Mouse (Mus musculus): ENCODE results near the gene Mmp14. TPM values are rescaled to one million over a fixed set of nuclear protein-coding genes. Genes with fewer than 3 reads are reported as not detected.

Gene Mmp14
- 10 to 100 TPM in 3 of 4 experiments, 1 to 10 TPM in 1; 8.7 to 14.8 (median 11.9) TPM for total RNA-seq (2022)

DNA sequence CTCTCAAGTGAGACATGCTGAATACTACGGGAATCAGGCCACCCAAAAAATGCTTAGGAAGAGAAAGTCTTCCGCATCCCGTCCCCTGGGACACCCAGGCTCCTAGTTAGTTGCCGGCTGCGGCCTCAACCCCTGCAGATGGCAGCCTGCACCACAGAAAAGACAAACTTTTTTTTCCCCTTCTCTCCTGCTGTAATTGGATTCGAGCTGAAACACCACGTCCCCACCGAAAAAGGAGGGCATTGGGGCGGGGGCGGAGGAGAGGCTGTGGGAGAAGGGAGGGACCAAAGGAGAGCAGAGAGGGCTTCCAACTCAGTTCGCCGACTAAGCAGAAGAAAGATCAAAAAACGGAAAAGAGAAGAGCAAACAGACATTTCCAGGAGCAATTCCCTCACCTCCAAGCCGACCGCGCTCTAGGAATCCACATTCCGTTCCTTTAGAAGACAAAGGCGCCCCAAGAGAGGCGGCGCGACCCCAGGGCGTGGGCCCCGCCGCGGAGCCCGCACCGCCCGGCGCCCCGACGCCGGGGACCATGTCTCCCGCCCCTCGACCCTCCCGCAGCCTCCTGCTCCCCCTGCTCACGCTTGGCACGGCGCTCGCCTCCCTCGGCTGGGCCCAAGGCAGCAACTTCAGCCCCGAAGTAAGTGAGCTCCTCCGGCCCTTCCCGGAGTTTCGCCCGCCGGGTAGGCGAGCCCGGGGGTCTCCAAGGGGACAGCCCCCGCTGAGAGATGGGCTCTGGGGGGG is at the start of gene Mmp14:
Mmp14 (plus strand) TSS at position 279 of the 744 bp plus-strand sequence.
- DNase-seq (ENCODE audit: low spot score in 2 of 2) = peak in 1 of 2 experiments; percentile 37

DNA sequence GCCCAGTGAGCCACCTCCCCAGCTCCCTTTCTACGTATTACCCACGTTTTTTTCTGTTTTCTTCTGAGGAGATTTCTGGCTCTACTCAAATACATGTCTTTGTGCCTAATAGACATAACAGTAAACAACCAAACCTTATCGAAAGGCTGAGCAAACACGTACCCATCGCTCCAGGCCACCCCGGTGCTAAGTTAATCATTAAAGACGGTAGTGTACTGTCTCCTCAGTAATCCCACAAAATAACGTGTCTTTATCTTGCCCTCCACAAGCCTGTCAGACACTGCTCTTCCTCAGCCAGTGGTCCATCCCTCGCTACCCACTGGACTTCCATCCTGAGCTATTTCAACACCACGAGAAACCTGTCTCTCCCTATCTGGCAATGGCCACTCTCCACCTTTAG is 49.6 kb upstream of the Mmp14 start:
- no peak for DNase-seq (ENCODE audit: low spot score in 2 of 2)

DNA sequence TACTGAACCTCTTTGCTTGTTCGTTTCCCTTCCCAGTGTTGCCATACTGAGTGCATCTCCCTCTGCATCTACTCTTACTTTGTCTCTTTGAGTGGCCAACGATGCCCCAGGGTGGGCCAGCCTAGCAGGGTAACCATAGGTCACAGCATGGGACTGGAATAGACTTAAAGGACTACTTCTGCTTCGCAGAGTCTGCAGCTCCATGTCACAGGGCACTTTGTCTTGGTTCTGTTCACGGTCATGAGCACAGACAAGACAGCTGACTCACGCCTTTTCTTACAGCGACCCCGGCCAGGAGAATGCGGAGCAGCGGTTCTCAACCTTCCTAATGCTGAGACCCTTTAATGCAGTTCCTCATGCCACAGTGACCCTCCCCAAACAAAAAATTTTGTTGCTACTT is 48.8 kb upstream of the Mmp14 start:
- DNase-seq (ENCODE audit: low spot score in 2 of 2) = no peak

DNA sequence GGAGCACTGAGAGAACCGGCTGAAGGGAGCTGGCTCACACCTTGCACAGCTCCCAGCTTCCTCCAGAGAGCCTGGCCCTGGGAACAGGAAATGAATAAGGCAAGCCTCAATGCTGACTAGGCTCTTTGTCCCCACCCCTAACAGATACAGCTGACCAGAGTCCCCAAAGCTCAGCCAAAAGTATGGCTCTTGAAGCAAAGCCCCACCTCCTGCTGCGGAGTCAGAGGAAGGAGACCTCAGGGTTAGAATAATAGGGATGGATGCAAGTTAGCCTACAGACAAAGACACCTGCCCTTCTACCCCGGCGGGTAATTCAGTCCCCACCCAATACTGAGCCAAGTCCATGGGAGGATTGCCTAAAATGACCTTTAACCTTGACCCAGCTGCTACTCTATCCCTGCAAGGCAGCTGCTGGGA is 48.0 kb upstream of the Mmp14 start:
- DNase-seq (ENCODE audit: low spot score in 2 of 2) = no peak

DNA sequence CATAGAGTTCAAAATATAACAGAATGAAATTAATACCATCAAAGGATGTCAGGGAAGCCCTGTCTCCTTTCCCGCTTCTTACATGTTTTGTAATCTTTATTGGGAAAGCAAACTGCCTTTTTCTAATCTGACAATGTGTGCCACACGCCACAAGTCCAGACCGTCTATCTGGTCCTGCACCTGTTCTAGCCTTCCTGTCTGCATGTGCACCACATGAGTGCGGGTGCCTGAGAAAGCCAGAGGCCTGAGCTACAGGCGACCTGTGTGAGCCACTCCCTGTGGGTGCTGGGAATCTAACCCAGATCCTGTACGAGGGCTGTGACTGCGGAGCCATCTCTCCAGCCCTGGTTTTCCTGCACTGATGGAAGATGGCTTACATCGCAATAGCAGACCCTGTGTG is 47.0 kb upstream of the Mmp14 start:
- DNase-seq (ENCODE audit: low spot score in 2 of 2) = no peak

DNA sequence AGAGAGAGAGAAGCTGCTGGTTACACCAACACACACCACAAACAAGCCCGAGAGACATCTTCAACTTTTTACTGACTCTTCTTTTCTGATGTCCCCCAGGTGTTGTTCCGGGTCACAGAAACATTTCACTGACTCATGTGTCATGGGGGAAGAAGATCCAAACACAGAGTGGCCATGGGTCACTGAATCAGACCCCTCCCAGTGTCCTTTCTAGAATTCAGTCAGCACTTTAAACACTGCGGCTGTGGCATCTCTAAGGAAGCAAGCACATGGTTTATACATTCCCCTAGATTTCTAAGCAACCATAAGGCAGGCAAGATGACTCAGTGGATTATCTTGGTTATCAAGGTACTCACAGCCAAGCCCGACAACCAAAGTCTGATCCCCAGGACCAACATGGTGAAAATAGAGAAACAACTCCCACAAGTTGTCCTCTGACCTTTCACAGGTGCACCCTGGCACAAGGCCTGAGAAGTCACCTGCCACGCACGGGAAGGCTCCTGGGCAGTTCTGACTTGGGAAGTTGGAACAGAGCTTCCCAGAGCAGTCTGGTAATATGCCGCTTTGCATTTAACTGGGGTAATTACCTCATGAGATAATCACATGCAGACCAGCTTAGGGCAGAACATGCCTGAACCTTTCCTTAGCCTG is 45.3 kb upstream of the Mmp14 start:
- no peak for DNase-seq (ENCODE audit: low spot score in 2 of 2)

DNA sequence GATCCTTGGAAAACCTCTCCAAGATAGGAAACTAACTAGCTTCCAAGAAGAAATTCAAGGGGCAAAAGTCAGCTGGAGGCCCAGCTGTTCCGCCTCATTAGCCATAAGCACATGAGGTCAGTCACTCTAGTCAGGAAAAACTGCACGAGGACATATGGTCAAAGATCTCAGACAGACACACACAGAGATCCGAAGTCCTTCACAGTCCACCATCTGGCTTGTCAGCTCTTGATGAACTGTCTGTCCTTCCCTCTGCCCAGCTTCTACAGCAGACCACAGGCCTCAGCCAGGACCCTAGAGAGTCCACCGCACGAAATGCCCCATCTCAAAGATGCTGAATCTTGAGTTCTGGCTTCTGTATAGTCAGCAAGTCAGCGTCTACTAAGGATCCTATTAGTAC is 43.9 kb upstream of the Mmp14 start:
- no peak for DNase-seq (ENCODE audit: low spot score in 2 of 2)

DNA sequence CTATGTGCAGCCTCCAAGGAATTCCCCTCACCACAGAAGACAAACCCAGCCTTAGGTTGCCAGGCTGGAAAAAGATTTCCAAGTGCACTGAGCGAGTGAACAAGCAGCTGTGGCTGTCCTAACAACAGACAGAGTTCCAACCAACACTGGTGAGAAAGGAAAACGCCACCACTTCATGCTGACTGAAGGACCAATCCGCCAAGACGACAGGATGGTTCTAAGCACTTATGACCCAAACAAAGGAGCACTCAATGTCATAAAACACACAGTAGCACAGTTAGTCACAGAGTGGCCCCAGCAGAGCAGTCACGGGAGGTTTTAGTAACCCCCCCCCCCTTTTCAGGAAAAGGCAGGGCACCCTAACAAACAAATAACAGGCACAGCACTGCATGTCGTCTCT is 40.6 kb upstream of the Mmp14 start:
- DNase-seq (ENCODE audit: low spot score in 2 of 2) = no peak

DNA sequence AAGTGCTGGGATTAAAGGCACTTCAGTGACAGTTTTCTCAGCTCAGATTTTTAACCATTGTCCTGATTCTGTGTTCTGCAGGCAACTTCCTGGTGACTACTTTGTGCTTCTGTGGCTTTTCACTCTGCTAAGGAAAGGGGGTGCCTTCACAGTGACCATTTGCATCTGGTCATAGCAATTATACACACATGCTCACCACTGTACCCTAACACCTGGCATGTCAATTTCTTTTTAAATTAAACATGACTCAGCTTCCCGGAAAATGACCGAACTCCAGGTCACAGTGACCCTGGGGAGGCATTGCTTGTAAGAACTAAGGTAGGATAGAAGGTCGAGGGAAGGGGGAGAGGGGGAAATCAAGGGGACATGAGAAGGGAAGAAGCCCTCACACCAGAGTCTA is 37.6 kb upstream of the Mmp14 start:
- no peak for DNase-seq (ENCODE audit: low spot score in 2 of 2)

DNA sequence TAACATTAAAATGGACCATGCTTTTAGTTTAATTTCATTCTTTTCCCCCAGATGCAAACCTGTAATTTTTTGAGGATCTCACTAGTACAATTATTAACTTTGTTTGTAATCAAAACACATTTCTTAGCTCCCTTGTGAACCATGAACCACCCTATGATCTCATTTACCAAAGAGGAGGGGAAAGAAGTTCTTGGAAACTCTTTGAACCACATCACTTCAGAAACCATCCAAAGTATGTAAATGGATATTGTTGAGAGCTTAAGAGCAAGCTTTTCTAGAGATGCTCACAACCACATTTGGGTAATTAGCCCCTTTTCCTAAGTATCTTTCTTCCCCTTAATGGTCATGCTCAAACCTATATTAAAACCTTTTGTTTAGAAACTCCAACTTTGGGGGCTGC is 37.1 kb upstream of the Mmp14 start:
- DNase-seq (ENCODE audit: low spot score in 2 of 2) = no peak

DNA sequence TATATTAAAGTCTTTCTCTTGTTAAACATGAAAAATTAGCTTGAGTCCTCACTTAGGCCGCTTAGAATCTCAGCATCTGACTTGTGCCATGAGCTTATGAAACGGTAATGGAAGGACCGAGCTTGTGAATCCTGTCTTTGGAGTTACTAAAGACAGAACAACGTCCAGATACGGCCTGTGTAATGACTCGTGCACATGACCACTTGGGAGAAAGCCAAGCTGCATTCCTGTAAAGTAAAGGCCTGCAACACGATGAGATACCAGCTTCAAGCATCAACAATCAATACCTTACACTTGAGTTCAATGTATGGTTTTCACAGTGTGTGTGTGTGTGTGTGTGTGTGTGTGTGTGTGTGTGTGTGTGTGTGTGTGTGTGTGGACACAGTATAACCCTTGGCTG is 34.7 kb upstream of the Mmp14 start:
- DNase-seq (ENCODE audit: low spot score in 2 of 2) = no peak

DNA sequence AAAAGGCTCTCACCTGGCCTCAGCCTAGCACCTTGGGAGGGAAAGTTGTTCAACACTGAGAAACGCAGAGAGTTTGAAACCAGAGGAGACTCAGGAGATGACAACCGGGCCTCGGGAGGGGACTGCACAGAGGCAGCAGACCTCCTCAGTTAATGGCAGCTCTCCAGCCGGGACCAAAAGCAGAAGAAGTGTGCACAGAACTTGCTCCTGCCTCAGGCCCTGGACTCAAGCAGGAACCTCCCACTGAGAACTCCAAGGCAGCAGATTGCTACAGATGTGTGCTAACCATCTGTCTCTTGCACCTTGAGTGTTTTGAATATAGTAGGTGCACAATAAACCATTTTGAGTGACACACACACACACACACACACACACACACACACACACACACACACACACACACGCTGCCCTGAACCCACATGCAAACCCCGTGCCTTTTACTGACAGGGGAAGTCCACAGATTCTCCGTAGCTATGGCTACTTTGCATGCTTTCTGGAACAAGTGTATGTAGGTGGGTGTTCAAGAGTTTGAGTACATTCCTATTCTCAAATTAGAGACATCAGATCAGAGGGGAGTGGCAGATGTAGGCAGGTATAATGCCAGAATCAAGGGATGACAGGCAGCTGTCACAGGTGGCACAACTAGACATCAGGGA is 33.4 kb upstream of the Mmp14 start:
- DNase-seq (ENCODE audit: low spot score in 2 of 2) = no peak

DNA sequence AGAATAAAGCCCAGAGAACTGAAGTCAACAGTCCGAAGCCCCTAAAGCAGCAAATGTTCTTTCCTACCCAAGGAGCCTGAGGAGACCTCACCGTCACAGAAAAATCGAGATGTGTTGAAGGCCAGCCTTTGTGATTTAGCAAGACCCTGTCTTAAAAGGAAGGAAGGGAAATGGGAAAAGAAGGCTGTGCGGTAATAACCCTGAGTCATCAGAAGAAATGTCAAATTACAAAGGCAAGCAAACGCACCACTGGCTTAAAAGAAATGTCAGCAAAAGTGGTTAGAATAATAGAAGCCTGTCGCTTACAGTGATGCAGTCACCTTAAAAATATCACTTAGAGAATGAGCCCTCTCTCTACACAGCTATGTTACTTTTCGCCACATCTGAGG is 32.9 kb upstream of the Mmp14 start:
- no peak for DNase-seq (ENCODE audit: low spot score in 2 of 2)

DNA sequence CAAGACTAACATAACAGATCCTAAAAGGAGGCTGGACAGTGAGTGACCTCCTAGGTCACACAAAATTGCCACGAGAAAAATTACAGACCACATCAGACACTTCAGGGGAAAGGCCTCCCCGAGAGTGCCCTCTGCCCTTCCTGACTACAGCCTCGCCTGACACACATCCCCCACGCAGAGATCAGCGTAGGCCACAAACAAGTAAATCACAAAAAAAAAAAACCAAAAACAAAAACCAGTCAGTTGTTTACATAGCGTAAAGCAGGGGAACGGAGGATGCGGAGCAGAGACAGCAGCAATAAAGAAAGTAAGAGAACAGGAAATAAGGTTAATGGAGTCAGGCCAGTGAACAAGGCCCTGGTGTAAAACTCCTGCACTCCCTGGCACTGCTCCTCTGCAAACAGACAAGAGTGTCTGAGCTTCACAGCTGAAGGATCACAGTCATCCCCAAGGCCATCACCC is 32.5 kb upstream of the Mmp14 start:
- no peak for DNase-seq (ENCODE audit: low spot score in 2 of 2)

DNA sequence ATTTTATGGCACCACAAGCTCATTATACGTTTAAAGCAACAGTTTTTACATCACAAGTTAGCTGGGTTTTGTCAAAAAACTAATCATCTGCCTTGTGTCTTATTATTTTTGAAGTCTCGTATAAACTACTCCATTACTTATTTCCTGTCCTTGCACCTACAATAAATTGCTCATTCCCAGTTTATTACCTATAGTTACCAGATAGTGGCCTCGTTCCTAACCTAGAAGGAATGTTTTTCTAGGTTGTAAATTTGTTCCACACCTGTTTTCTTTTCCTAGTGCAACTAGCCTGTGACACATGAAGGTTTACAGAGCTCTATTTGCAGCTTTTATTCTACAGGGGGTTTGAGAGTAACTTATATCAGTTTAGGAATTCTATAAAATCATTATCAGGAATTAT is 29.7 kb upstream of the Mmp14 start:
- no peak for DNase-seq (ENCODE audit: low spot score in 2 of 2)

DNA sequence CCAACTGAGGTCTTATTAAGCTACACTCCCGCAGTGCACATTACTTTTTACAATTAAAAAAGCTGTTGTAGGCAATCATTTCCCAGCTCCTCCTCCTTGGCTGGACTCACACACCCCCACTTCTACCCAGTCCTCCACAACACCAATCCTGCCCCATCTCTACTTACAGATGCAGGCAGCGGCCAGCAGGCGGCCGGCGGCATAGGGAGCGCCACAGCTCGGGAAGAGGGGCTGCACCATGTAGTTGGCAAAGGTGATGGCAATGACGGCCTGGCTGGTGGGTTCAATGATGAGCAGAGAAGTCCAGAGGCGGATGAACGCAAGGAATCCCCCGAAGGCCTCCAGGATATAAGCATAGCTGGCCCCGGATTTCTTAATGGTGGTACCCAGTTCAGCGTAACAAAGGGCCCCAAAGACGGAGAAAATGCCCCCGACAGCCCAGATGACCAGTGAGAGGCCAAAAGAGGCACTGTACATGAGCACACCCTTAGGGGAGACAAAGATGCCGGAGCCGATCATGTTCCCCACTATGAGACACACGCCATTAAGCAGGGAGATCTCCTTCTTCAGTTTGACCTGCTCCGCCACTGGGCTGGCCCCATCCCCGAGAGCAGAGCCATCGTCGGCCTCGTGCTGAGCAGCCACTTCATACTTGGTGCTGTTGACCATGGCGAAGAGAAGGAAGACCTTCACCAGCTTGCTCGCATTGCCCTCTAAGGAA is 22.9 kb upstream of the Mmp14 start:
- DNase-seq (ENCODE audit: low spot score in 2 of 2) = no peak

DNA sequence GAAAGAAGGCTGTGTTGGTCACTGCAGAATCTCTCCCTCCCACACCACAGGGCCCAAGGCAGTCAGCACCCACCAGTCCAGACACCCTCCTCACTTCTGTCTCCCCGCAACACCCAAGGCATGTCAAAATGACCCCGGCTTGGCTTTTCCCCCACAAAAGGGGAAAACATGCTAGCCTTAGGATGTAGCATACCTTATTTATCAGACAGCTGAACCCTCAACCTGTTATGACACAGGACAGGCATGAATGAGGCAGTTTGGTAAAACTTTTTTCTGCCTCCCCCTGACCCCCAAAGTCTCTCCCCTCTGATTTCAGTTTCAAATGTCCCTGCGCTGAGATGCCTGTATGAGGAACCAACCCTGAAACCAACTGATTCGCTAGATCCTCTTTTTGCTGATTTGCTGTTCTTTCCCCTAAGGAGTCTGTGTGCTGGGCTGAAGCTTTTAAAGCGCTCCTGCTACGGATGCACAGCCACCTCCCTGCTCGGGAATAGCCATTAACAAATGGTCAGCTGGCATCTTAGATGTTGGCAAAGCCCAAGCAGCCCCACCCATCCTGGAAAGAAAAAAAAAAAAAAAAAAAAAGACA is 22.3 kb upstream of the Mmp14 start:
- no peak for DNase-seq (ENCODE audit: low spot score in 2 of 2)

DNA sequence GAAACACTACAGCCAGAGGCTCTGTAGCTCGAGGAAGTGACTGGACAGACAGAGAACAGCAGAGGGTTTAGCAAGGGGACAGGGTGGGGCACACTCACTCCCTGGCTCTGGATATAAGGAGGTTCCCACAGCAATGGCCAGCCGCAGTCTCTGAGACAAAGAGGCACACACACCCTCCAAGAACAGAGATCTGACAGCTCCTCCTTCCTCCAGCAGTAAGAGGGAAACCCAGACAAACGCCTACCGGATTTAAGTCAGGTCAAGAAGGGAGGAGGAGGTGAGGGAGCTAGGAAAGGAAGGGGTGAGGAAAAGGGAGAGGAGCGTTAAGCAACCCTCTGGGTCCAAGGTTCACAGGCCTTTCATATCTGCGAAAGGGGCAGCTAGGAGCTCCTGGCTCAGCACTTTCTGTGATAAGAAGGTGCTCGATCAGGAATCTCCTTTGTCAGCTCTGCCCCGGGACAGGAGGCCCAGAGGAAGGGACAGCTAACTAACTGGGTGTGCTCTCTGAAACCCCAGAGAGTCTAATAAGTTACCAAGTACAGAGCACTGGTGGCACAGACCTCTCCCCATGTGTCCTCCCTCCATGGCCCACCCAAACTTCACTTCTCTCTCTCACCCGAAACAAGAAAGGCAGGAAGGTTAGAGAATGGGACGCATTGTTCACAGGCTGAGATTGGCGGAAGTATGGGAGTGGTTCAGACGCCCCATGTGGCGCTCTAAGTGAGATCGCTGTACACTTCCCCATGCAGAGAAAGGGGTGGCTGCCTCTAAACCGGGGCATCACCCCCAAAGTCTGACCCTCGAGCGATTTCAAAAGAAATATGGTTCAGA is 21.2 kb upstream of the Mmp14 start:
- DNase-seq (ENCODE audit: low spot score in 2 of 2) = no peak

DNA sequence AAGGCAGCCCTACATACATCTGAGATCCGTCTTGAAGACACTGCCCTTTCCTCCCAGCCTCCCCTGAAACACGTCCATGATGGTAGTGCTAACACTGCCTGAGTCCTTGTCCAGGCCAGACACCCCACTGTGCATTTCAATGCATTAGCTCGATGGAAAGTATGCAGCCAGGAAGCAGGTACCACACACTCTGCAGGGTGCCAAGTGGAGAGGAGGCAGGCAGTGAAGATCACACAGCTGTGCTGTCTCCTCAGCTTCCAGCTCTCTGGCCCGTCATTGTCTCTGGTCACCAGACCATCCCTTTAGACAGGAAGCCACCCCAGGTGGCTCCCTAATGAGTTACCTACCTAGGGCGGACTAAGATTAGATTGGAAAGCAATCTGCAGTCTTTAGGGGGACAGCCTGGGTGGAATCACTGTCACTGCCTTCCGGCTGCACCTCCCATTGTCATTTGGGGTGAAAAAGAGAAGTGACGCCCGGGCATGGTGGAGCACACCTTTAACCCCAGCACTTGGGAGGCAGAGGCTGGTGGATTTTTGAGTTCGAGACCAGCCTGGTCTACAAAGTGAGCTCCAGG is 19.3 kb upstream of the Mmp14 start:
- no peak for DNase-seq (ENCODE audit: low spot score in 2 of 2)

DNA sequence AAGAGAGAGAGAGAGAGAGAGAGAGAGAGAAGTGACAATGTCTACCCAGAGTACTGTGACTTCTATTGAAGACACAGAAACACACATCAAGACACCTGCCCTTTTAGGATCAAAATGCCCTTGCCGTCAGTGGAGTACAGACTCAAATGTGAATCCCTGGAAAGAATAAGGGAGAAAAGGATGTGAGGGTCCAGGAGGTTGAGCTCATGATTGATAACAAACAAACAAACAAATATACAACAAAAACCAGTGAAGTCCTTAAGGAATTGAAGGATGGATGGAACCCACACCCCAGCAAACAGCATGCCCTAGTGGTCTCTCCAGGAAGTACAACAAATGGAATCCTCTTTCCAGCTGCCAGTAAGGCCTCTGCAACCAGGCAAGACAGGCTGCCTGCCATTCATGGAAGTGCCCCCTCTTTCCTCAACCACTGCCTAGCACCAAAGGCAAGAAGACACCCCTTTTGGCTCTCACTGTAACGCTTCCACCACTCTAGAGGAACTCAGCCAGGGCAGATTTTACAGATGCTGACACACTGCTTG is 18.7 kb upstream of the Mmp14 start:
- DNase-seq (ENCODE audit: low spot score in 2 of 2) = peak in 1 of 2 experiments; percentile 35

Measured in left cerebral cortex, adult 8-10 months (tissue).